Mouse (Mus musculus) adrenal gland, postnatal 14 days (tissue): ENCODE measurements at regions not wholly inside any gene's neighbourhood (a gene's known extent, or its start where the extent isn't known, plus 50 kb on each side); places are given as distances from the start of the nearest gene placed in this dataset.

Experiments
- DNase-seq: peaks from one replicate; pipeline ENCODE4 v3.0.0; 2021; ENCODE audit warnings: mixed read lengths

DNA sequence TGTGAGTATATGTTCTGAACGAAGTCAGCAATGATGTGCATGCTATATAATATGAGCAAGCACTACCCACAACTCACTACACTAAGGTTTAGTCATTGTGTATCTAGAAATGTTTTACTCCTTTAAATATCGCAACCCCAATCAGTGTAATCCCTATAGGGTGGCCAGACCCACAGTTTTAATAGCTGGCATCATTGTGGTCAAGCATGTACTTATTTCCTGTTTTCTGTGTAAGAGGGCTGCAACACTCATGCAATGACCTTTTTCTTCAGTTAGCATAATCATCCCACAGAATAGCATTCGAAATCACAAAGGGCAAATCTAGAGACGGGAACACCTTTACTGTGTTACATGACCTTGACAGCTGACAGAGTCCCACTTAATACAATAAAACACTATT lies 333.3 kb downstream of the Insc start:
- no peak for DNase-seq

- DNase-seq = no peak
These were observed 341.4 kb downstream of the Insc start for GRCm38 (mm10) chr7:115084711-115085380.

GRCm38 (mm10) chr7:115086542-115087448 lies 343.3 kb downstream of the Insc start:
- DNase-seq = no peak

DNA sequence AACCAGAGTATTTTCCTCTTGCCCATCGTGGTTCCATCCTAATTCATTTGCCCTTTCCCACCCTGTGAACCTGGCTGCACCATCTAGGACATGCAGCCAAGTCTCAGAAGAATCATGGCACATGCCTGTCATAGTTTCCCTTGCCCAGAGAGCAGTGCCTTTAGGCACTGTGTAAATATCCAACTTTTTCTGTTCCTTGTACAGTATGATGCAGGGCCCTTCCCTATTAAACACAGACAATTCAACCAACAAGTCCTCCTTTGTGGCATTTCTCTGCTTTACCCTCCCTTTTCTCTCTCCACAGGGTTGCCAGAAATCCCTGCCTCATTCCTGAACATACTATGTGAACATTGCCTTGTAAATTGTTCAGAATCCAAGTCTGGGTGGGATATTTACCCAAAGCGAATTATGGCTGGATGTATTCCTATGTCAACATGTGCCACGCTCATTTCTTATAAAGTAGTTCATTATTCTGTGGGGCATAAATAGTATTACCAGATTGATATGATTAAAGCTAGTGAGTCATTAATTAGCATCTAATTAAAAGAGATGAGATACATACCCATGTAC lies 349.1 kb downstream of the Insc start:
- no peak for DNase-seq

DNA sequence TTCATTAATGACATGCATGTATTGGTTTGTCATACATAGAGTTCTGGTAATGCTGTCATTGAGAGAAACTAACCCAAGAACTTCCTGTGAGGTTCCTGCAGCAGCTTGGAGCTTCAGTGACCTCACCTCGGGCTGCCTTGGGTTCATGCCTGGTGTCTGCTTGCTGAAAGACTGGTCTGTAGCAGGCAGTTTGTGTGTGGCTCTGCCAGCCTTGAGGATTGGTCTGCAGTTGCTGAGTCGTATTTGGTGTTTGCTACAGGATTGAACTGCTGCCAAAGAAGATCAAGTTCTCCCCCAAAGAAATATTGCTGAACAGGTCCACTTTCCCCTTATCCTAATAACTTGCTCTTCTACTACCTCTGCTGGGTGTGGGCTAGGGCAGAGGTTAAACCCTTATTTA lies 362.5 kb downstream of the Insc start:
- DNase-seq = no peak

GRCm38 (mm10) chr7:115112282-115112681 lies 368.8 kb downstream of the Insc start:
- DNase-seq = no peak

GRCm38 (mm10) chr7:115123283-115123682 lies 379.8 kb downstream of the Insc start:
- DNase-seq = no peak

- DNase-seq = no peak
These were observed 385.5 kb downstream of the Insc start for GRCm38 (mm10) chr7:115129001-115129400.

- no peak for DNase-seq
These were observed 387.9 kb downstream of the Insc start for GRCm38 (mm10) chr7:115131259-115131969.

- no peak for DNase-seq
These were observed 388.6 kb downstream of the Insc start for GRCm38 (mm10) chr7:115131970-115132551.

- no peak for DNase-seq
These were observed 389.1 kb downstream of the Insc start for GRCm38 (mm10) chr7:115132595-115132994.

DNA sequence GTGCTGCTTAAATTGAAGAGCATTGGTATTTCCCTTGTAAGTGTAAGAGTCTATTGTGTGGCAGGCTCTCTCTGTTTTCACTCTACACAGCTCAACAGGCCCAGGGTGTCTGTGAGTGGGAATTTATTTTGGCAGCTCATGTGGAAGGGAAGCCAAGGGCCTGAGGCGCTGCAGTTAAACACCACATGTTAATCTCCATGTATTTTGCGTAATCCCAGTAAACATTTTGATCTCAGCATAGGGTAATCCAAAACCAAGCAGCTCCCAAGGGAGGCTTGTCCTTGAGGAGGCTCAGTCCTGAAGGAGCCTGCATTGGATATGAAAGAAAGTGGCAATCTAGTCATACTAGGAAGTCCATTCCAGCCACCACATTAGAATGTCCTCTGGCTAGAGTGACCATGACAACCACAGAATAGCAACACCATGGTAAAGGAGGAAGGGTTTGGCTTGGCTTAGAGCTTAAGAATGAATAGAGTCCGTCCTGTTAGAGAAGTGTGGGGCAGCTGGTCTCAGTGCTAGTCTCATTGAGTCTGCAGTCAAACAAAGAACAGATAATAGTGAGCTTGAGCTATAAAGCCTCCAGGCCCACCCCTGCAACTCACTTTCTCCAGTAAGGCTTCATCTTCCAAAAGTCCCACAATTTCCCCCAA lies 391.6 kb downstream of the Insc start:
- DNase-seq = no peak

DNA sequence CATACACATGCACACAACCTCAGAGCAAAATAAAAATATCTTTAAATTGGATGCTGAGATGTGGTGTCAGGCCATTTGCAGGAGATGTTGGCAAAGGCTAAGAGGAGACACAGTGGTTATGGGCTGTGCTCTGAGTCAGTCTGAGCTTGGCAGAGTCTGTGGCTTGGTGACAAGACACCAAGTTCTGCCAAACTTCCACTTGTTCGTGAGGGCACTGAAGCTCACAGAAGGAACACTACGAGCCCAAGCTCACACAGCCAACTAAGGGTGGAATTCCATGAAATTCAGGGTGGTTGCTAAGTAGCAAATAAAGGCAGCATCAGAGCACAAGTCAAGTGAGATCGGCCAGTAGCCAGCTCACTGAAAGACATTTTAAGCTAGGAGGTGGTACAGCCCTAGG lies 396.8 kb downstream of the Insc start:
- no peak for DNase-seq

DNA sequence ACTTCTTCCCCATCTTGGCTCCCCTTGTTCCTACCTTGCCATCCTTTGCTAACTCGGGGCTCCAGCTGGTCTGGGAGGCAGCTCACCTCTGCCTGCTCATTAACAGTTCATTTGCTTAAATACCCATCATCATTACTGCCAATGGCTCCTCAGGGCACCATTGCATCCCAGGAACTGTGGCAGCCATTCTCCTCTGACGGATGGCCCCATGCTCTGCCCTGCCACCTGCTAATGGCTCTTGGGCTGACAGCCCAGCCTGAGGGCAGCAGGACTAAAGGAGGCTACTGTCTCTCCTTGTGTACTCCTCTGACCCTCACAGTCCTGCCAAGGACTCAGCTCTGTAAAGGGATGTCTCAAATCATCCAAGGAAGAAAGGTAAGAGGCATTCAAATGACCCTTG lies 398.7 kb downstream of the Insc start:
- DNase-seq = no peak

GRCm38 (mm10) chr7:115144947-115145346 lies 401.5 kb downstream of the Insc start:
- no peak for DNase-seq

DNA sequence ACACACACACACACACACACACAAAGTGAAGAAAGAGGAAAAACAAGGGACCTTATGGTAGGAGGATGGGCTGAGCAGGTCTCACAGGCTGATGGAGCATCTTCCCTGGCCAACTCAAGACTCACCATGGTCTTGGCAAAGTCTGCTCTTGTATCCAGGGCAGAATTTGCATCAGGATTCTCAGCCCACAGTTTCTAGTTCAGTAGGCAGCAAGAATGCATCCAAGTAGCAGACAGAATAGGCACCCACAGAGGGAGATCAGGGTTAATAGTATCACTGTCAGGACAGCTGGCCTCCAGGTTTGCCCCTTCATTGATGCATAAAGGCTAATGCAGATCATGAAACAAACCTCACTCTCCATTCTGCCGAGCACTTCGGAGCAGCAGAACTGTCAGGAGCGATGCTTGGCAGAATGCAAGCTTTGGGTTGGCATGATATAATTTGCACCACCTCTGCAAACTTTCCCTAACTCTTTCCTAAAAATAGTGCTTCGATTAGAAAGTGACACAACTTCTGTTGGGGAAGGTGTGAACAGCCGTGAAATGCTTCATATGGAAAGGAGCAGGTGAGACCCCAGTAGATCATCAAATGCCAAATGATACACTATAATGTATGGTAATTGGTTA lies 404.0 kb downstream of the Insc start:
- DNase-seq = no peak

GRCm38 (mm10) chr7:115153291-115153690 lies 409.8 kb downstream of the Insc start:
- DNase-seq = no peak

DNA sequence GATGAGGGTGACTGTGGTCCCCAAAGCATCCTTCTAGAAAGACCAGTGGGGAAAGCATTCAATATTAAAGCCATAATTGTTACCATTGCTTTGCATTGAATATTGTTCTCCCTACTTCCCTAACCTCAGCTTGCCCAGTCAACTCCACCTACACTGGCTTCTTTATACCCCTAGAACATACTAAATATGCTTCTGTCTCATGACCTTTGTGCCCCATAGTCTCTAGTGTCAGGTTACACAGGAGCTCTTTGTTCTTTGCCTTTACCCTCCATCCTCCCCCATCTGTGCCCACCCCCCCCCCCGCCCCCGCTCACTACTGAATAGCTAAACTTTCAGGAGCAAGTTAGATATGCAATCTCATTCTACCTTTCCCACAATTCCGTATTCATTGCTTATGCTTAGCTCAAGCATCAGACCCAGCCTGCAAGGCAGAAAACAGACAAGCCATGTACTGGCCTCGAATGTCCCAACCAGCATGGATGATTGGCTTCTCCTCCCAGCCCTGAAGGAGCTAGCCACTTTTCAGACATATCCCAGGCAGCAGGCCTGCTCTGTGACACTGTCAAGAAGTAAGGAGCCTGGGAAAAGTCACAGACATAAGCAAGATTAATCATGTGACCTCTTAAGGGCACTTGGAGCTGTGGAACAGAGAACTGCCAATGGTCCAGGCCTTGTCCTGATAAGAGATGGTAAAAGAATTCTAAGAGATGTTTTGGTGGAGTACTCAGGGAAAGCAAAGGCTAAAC lies 410.4 kb downstream of the Insc start:
- DNase-seq = no peak

- no peak for DNase-seq
These were observed 426.5 kb downstream of the Insc start for GRCm38 (mm10) chr7:115170023-115170422.

DNA sequence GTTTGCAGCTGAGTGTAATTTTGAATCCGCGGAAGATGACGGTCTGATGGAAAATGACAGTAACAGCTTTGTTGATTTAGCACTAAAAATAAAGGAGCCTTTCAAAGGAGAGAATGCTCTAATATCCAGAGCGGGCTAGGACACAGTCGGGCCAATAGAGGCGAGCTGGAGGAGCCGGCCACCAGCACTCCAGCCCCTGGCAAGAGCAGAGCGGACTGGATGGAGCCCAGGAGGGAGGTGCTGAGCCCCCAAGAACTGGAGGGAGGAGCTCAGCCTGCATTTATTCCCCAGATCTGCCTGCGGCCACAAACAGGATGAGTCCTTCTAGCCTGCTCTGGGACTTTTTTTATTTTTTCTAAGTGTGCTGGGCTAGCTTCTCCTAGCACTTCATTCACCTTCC lies 426.9 kb downstream of the Insc start:
- peak; percentile 7 for DNase-seq

DNA sequence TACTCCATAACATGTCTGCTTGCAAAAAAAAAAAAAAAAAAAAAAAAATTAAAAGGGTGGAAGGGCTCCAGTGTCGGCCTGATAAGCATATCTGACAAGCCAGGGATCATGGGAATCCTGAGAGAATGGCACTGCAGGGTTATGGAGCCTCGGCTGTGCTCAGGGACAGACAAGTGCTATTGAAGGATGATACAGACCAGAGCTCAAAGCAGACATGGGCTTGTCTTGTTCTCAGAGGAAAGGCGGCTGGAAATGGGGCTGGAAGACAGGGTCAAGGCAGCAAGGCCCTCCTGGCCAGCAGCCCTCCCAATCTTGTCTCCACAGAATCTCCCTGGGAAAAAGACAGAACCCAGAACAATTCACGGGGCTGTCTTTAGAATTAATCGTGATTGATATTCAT lies 449.0 kb downstream of the Insc start:
- DNase-seq = no peak
